Mouse (Mus musculus) neural tube, embryonic 11.5 days (tissue): ENCODE data around the gene Ankrd63. TPM values are rescaled to one million over a fixed set of nuclear protein-coding genes. Genes with fewer than 3 reads are reported as not detected.
"Not testable (repeated sequence)": the region's sequence is repeated elsewhere in the genome, so short reads cannot be mapped to it uniquely, and the experiment has no call there.

Experiments
- ATAC-seq: fragments of 200-750 bp; cut with Nextera tagmentation; 2 replicates; pipeline ENCODE4 v1.8.0; 2017; ENCODE audit warnings: moderate number of reproducible peaks, mild to moderate bottlenecking, moderate TSS enrichment, moderate library complexity; ENCODE audit not compliant: insufficient read depth, low FRiP score, low TSS enrichment
- DNase-seq: peaks from one replicate; pipeline ENCODE4 v3.0.0-alpha.2; 2015; ENCODE audit warnings: low spot score
- H3K27ac ChIP-seq: fragments of 300-500 bp; sonication (generic); 2 replicates; pipeline ENCODE4 v1.5.1; 2014; ENCODE audit warnings: low read depth, mild to moderate bottlenecking, low read length
- H3K27me3 ChIP-seq: fragments of 300-500 bp; sonication (generic); 2 replicates; pipeline ENCODE4 v1.6.1; 2014; ENCODE audit warnings: mild to moderate bottlenecking, low read length, mixed read lengths; ENCODE audit not compliant: control insufficient read depth, insufficient read depth
- H3K36me3 ChIP-seq: fragments of 300-500 bp; sonication (generic); 2 replicates; pipeline ENCODE4 v1.6.1; 2014; ENCODE audit warnings: mild to moderate bottlenecking, low read length, moderate library complexity, mixed read lengths; ENCODE audit not compliant: control insufficient read depth, insufficient read depth
- H3K4me1 ChIP-seq: fragments of 300-500 bp; sonication (generic); 2 replicates; pipeline ENCODE4 v1.6.1; 2014; ENCODE audit warnings: low read length, mixed read lengths; ENCODE audit not compliant: control insufficient read depth, insufficient read depth
- H3K4me2 ChIP-seq: fragments of 300-500 bp; sonication (generic); 2 replicates; pipeline ENCODE4 v1.6.1; 2014; ENCODE audit warnings: low read depth, mild to moderate bottlenecking, moderate library complexity
- H3K4me3 ChIP-seq: fragments of 300-500 bp; sonication (generic); 2 replicates; pipeline ENCODE4 v1.5.1; 2014; ENCODE audit warnings: low read depth, low read length
- H3K9ac ChIP-seq: fragments of 300-500 bp; sonication (generic); 2 replicates; pipeline ENCODE4 v1.6.1; 2014; ENCODE audit warnings: mild to moderate bottlenecking, low read length
- H3K9me3 ChIP-seq: fragments of 300-500 bp; sonication (generic); 2 replicates; pipeline ENCODE4 v1.6.1; 2016; ENCODE audit warnings: low read length; ENCODE audit not compliant: control insufficient read depth
- WGBS: fragments of 180-500 bp; shearing (Covaris S2); extraction: QIAGEN DNeasy Blood & Tissue Kit; methylation state at CpG from one replicate; pipeline ENCODE4 v1.1.7; 2014; 5-methylcytosine and 5-hydroxymethylcytosine counted together
- polyA plus RNA-seq: library from polyadenylated mRNA; unstranded; fragments of >200 nt; fragmentation: Nextera tagmentation; extraction: Ambion mirVana; gene quantifications from 2 replicates; pipeline ENCODE4 v1.2.1, GENCODE M21; 2014

Gene Ankrd63
- polyA plus RNA-seq, 1 experiment from 2014 or later = not detected

- not testable (repeated sequence) for ATAC-seq, H3K9me3 ChIP-seq, H3K27me3 ChIP-seq, H3K36me3 ChIP-seq, H3K9ac ChIP-seq, DNase-seq, H3K4me2 ChIP-seq, H3K27ac ChIP-seq, H3K4me1 ChIP-seq, H3K4me3 ChIP-seq
- WGBS = 82% methylated on average over 1 of the region's 2 CpGs
These were observed 53.1 kb downstream of the Ankrd63 start for GRCm38 (mm10) chr2:118650697-118651096.

Other genes starting within 250 kb of the Ankrd63 start
- gene Srp14, start 224.3 kb downstream of the Ankrd63 start, polyA plus RNA-seq = 281 and 284 TPM in 2 replicates
- 5.9 and 8.3 TPM in 2 replicates for gene Bmf, start 154.3 kb downstream of the Ankrd63 start, polyA plus RNA-seq
- gene Bub1b, start 105.8 kb downstream of the Ankrd63 start, polyA plus RNA-seq = 111 and 112 TPM in 2 replicates
- 0.78 and 1.6 TPM in 2 replicates for gene Pak6, start 40.7 kb downstream of the Ankrd63 start, polyA plus RNA-seq
- 0.24 and 0.39 TPM in 2 replicates for gene Plcb2, start 24.5 kb upstream of the Ankrd63 start, polyA plus RNA-seq
- gene Inafm2, start 41.8 kb upstream of the Ankrd63 start, polyA plus RNA-seq = 28.5 and 29.2 TPM in 2 replicates
- gene Ccdc9b, start 58.7 kb upstream of the Ankrd63 start, polyA plus RNA-seq = 0.90 and 0.96 TPM in 2 replicates
- not detected in 2 replicates for gene Phgr1, start 68.8 kb upstream of the Ankrd63 start, polyA plus RNA-seq
- 10.9 and 12.6 TPM in 2 replicates for gene Disp2, start 75.8 kb upstream of the Ankrd63 start, polyA plus RNA-seq
- gene Knstrn, start 110.0 kb upstream of the Ankrd63 start, polyA plus RNA-seq = 146 TPM in 2 replicates
- 52.1 and 53.0 TPM in 2 replicates for gene Ivd, start 158.0 kb upstream of the Ankrd63 start, polyA plus RNA-seq
- gene Bahd1, start 196.4 kb upstream of the Ankrd63 start, polyA plus RNA-seq = 1.5 TPM in 2 replicates
- gene Chst14, start 222.5 kb upstream of the Ankrd63 start, polyA plus RNA-seq = 23.4 and 26.0 TPM in 2 replicates